Mouse (Mus musculus) brown adipose tissue, adult 24 weeks (tissue): Measurements from ENCODE around the gene Fam227a. TPM values are rescaled to one million over a fixed set of nuclear protein-coding genes. Genes with fewer than 3 reads are reported as not detected.

ENCODE experiments used
- H3K27ac ChIP-seq: fragments of 200-500 bp; replicated peaks from 2 replicates; pipeline ENCODE4 v1.5.1; 2012; ENCODE audit warnings: low read depth, mild to moderate bottlenecking, low read length
- H3K4me1 ChIP-seq: fragments of 200-500 bp; 2 replicates; pipeline ENCODE4 v1.6.1; 2012; ENCODE audit warnings: low read length, mixed read lengths; ENCODE audit not compliant: control insufficient read depth, insufficient read depth, insufficient read length
- H3K4me3 ChIP-seq: fragments of 200-500 bp; 2 replicates; pipeline ENCODE4 v1.5.1; 2012; ENCODE audit warnings: low read depth, mild to moderate bottlenecking, low read length, moderate library complexity; ENCODE audit not compliant: insufficient read depth
- polyA plus RNA-seq: library from polyadenylated mRNA; stranded (reverse); fragments of >200 nt; gene quantifications from 2 replicates; pipeline ENCODE4 v1.2.4, GENCODE M21; 2012; ENCODE audit not compliant: missing spikeins, insufficient read depth, insufficient read length

Fam227a gene
- polyA plus RNA-seq, 1 experiment = 0.32 TPM

DNA sequence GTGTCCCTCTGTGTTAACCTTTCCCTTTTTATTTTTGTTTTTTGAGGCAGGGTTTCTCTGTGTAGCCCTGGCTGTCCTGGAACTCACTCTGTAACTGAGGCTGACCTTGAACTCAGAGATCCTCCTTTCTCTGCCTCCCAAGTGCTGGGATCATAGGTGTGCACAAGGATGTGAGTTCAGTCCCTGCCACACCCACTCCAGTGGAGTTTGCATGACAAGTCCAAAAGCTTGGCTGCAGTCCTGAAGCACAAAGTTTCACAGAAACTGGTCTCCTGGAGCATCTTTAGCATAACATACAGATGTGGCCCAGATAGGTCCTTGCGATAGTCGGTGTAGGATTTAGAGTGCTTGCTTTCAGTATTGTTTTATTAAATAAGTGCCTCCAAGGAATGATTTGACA, 49.5 kb downstream of the Fam227a start:
- Histone ChIP-seq H3K4me3 (no peak overlapping the region), H3K27ac (no peak overlapping the region), H3K4me1 (no peaks in the 10 kb centered on the region)

DNA sequence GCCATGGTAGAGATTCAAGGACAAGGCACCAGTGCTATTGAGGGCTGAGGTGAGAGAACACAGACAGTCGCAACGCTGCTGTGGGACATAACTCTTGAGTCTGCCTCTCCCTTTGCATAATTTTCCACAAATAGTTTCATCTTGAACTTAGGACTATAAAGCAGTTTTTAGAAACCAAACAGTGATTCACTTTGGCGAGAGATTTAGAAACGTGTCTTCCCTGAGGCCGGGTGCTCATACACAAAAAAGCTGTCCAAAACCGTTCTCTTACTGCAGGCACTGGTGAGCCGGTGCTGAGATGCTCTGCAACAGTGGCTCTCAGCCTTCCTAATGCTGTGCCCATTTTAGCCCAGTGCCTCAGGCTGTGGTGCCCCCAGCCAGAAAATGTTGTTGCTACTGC, 50.5 kb downstream of the Fam227a start:
- Histone ChIP-seq H3K27ac (no peak overlapping the region), H3K4me1 (no peaks in the 10 kb centered on the region), H3K4me3 (no peak overlapping the region)

DNA sequence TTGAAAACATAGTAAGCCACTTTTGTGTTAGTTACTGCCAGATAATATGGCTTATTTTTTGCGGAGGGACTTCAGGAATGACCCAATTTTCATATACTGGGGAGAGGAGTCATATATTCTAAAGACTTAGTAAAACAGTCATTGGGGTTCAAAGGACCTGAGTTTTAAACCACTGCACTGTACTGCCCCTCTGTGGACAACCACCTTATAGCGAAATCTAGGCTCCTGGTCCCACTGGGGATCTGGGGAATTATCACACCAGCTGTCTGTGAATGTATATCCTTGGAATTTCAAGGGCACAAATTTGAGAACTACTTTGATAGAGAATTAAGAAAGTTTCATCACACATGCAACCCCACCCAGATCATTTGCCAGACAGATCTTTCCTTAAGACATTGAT, 51.0 kb downstream of the Fam227a start:
- Histone ChIP-seq H3K4me3 (no peak overlapping the region), H3K4me1 (no peaks in the 10 kb centered on the region), H3K27ac (no peak overlapping the region)

GRCm38 (mm10) chr15:79606161-79606560, 52.6 kb downstream of the Fam227a start:
- H3K4me1 ChIP-seq = no peaks in the 10 kb centered on the region
- H3K27ac ChIP-seq = no peak overlapping the region
- H3K4me3 ChIP-seq = no peak overlapping the region

DNA sequence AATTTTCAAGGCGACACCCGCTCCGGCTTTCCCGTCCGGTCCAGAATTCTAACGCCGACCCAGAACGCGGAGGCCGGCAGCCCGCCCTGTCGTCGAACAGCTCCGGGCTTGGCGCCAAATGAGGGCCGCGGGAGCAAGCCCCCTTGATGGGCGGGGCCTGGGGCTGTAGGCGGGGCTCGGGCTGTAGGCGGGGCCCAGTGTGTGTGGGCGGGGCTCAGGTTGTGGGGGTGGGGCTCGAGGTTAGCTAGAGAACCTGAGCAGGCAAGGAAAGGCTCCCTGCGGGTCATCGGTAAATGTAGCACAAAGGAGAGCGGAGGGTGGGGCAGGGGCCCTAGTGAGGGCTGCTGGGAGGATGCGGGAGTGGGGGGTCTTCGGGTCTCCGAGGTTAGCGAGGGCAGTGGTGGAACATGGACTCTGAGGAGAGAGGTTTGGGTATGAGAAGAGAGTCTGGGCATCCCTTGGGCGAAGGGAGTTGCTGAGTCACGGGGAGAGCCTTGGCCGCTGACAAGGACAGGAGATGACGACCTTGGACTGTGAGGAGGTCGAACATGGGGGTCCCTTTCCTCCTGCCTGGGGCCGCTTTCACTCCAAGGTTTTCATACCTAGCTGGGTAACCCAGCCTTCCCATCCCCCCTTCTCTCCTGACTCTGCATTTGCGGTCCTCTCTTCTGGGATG, 53.6 kb downstream of the Fam227a start, which contains the start of gene Dmc1:
Gene Dmc1, minus strand, starts transcription at position 120 of the 676 bp plus-strand sequence.
- H3K4me3 ChIP-seq = peak within 1 kb of the TSS; percentile 32; the same call in 1 of the 2 replicates
- H3K27ac ChIP-seq = no peak within 1 kb of the TSS
- no peaks in the 10 kb centered on the region for H3K4me1 ChIP-seq

- no peaks in the 10 kb centered on the region for H3K4me1 ChIP-seq
- no peak overlapping the region for H3K4me3 ChIP-seq
- no peak overlapping the region for H3K27ac ChIP-seq
Observed at GRCm38 (mm10) chr15:79600176-79600575, 58.6 kb downstream of the Fam227a start.

DNA sequence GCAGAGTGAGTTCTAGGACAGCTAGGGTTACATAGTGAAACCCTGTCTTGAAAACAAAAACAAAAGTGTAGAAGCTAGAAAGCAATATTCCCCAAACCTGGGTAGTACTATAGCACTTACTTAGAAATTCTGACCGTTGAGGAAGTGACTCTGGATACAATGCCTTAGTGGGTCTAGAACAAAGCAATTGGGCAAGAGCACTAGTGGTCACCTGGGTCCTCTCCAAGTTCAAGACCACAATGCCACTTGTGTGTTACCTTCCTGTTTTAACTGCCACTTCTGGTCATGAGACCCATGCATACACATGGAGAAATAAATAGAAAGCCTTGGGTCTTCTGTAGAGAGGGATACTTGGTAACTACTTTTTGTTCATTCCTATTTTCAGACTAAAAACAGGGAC, 60.0 kb downstream of the Fam227a start:
- no peaks in the 10 kb centered on the region for H3K4me1 ChIP-seq
- no peak overlapping the region for H3K4me3 ChIP-seq
- no peak overlapping the region for H3K27ac ChIP-seq

DNA sequence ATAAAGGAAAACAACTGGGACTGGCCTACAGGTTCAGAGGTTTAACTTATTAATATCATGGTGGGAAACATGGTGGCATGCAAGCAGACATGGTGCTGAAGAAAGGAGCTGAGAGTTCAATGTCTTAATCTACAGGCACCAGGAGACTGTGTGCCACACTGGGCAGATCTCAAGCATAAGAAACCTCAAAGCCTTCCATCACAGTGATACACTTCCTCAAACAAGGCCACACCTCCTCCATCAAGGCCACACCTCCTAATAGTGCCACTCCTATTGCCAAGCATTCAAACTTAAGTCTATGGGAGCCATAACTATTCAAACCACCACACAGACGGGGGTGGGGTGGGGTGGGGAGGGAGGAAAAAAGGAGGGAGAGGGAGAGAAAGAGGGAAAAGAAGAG, 77.2 kb downstream of the Fam227a start:
- no peak overlapping the region for H3K4me3 ChIP-seq
- H3K27ac ChIP-seq = no peak overlapping the region
- no peaks in the 10 kb centered on the region for H3K4me1 ChIP-seq

DNA sequence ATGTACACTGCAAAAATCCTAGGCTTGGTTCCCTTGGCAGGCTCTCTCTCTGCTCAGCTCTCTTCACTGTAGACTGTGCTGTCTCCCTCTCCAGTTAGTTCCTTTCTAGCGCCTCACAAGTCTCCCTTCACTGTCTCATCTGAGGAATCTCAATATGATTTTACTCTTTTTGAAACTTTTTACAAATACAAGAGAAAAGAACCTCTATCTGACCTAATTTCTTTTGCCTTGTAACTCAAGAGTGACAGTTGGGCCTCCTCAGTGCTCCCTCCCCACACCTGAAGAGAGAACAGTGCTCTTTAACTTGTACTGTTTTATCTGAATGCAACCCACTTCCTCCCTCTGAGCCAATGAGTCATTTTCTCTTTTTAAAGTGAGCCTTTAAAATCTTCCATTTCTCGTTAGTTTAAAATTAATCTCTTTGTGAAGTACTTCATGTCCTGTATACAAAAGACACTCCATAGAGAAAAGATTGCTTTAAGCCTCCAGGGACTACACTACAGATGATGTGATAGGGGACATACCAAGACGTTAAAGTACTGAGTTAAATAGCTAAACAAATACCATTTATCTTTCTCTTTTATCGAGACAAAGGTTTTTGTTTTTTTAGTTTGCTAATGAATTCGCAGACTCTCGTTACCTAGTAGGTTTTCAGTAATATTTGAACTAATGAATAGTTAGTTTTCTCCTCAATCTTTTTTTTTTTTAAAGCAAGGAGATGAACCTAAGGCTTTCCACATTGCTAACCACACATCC, 80.9 kb downstream of the Fam227a start:
- H3K27ac ChIP-seq = no peak overlapping the region
- H3K4me3 ChIP-seq = no peak overlapping the region
- no peaks in the 10 kb centered on the region for H3K4me1 ChIP-seq

DNA sequence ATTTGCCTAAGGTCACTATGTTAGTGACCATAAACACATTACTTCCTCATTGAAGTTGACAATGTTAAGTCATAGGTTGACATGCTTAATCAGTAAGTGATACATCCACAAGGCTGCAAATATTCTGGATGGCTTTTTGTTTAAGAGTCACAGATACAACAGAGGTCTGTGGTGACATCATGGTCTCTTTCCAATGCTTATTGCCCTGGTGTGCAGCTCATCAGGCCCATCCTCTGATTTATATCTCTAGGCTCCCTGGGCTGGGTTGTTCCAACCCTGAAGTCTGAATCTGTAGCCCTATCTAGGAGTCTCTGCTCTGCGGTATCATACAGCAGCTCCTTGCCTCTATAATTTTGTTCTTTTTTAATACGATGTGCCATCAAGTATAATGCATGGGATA, 81.8 kb downstream of the Fam227a start:
- Histone ChIP-seq H3K4me1 (no peaks in the 10 kb centered on the region), H3K4me3 (no peak overlapping the region), H3K27ac (no peak overlapping the region)

DNA sequence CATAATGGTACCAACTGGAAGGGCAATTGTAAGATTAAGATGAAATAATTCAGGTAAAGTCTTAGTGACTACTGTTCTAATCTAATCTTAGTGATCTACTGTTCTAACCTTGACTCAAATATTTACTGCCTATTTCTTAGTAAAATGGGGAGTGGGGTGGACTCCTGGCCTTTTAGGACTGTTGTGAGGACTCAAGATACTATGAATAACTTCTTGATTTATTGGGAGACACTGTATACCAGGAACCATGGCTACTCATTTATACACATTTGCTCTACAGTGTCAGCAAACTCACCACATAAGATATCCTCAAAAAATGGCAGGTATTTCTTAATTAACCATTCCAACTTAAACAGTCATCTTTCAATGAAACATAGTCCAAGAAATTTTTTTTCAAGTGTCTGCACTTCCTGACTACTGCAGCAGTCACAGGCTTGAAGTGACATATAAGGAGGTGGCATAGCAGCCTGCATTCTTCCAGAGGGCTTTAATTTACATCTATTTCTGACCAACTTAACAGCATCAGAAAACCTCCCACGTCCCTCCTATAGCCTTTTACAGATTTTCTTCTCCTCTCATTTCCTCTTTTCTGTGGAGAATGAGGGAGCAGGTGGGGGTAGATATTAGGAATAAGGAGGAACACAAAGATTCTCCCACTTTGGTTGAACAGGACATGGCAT, 83.1 kb downstream of the Fam227a start:
- Histone ChIP-seq H3K27ac (no peak overlapping the region), H3K4me3 (no peak overlapping the region), H3K4me1 (no peaks in the 10 kb centered on the region)

- Histone ChIP-seq H3K4me3 (no peak overlapping the region), H3K27ac (no peak overlapping the region)
Observed at GRCm38 (mm10) chr15:79562417-79562816, 96.3 kb downstream of the Fam227a start.

GRCm38 (mm10) chr15:79559649-79560048, 99.1 kb downstream of the Fam227a start:
- Histone ChIP-seq H3K4me1 (no peaks in the 10 kb centered on the region), H3K27ac (no peak overlapping the region), H3K4me3 (no peak overlapping the region)

More at GRCm38 (mm10) chr15:79562417-79562816, 96.3 kb downstream of the Fam227a start:
- no peaks in the 10 kb centered on the region for H3K4me1 ChIP-seq
